Mouse (Mus musculus) liver, embryonic 16.5 days (tissue): Measurements from ENCODE around the gene Grb14. TPM values are rescaled to one million over a fixed set of nuclear protein-coding genes. Genes with fewer than 3 reads are reported as not detected.

Experiments
- ATAC-seq: fragments of 200-750 bp; cut with Nextera tagmentation; 2 replicates; pipeline ENCODE4 v1.8.0; 2017; ENCODE audit warnings: low read depth, mild to moderate bottlenecking, moderate number of reproducible peaks, moderate library complexity
- H3K27ac ChIP-seq: fragments of 300-500 bp; sonication (generic); 2 replicates; pipeline ENCODE4 v1.5.1; 2014; ENCODE audit warnings: mild to moderate bottlenecking, low read length
- H3K27me3 ChIP-seq: fragments of 300-500 bp; sonication (generic); 2 replicates; pipeline ENCODE4 v1.6.1; 2014; ENCODE audit warnings: low read depth, low read length, mixed read lengths; ENCODE audit not compliant: control insufficient read depth, insufficient read depth
- H3K36me3 ChIP-seq: fragments of 300-500 bp; sonication (generic); 2 replicates; pipeline ENCODE4 v1.6.1; 2014; ENCODE audit warnings: mild to moderate bottlenecking; ENCODE audit not compliant: control insufficient read depth, insufficient read depth
- H3K4me1 ChIP-seq: fragments of 300-500 bp; sonication (generic); 2 replicates; pipeline ENCODE4 v1.6.1; 2014; ENCODE audit warnings: low read depth, low read length, mixed read lengths; ENCODE audit not compliant: control insufficient read depth
- H3K4me2 ChIP-seq: fragments of 300-500 bp; sonication (generic); 2 replicates; pipeline ENCODE4 v1.6.1; 2014; ENCODE audit warnings: low read depth, low read length, mixed read lengths
- H3K4me3 ChIP-seq: fragments of 300-500 bp; sonication (generic); 2 replicates; pipeline ENCODE4 v1.5.1; 2014; ENCODE audit warnings: low read depth, mild to moderate bottlenecking, low read length
- H3K9ac ChIP-seq: fragments of 300-500 bp; sonication (generic); 2 replicates; pipeline ENCODE4 v1.6.1; 2014; ENCODE audit warnings: low read depth, low read length
- H3K9me3 ChIP-seq: fragments of 300-500 bp; sonication (generic); replicated peaks from 2 replicates; pipeline ENCODE4 v1.6.1; 2016; ENCODE audit warnings: low read length; ENCODE audit not compliant: control insufficient read depth
- WGBS: fragments of 180-500 bp; shearing (Covaris S2); extraction: QIAGEN DNeasy Blood & Tissue Kit; methylation state at CpG from one replicate; pipeline ENCODE4 v1.1.7; 2014; ENCODE audit not compliant: insufficient replicate concordance; 5-methylcytosine and 5-hydroxymethylcytosine counted together
- polyA plus RNA-seq: library from polyadenylated mRNA; unstranded; fragments of >200 nt; fragmentation: Nextera tagmentation; extraction: Ambion mirVana; gene quantifications from 2 replicates; pipeline ENCODE4 v1.2.1, GENCODE M21; 2015

Gene Grb14
- polyA plus RNA-seq, 1 experiment from 2014 or later, result 11.0 TPM

DNA sequence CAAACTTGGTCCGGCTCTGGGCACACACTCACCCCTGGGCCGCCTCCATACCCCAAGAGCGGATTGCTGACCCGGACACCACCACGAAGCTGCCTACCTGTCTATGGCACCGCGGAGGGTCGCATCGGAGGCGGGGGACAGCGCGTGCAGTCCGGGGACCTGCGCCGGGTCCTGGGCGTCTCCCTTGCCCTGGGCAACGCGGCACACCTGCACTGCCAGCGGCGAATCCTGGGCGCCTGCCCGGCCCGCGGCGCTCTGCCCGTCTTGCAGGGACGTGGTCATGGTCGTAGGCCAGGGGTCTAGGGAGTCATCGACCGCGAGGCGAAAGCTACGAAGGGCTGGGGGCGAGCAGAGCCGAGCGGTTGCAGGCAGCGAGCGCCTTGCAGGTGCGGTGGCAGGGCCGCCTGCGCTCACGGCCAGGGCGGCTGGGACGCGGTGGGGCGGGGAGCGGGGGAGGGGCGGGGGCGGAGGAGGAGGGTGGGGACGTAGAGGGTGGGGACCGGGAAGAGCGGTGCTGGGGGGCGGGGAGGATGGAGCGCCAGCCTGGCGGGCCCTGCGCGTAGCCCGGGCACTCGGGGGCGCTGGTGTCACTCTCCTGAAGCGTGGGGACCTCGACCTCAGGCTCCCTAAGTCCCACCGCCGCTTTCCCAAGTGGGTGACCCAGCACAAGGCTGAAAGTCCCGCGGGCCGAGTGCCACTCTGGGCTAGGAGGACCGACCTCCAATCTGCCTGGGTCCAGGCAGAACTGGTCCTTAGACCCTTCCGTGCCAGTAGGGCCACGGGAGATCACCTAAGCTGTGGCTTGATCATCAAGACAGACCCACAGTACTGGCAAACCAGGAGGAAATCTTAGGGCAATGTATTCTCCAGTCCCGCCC, 2.2 kb downstream of the Grb14 start:
- no peaks in the 10 kb centered on the region; the same call in none of the 2 replicates for H3K27me3 ChIP-seq
- ATAC-seq, result peak; percentile 87
- H3K9ac ChIP-seq, result peak overlapping the region; percentile 61
- WGBS, result 2% methylated on average over 53 of the region's 71 CpGs
- peak overlapping the region; percentile 65 for H3K4me2 ChIP-seq
- H3K9me3 ChIP-seq, result no peaks in the 10 kb centered on the region
- H3K27ac ChIP-seq, result no peak overlapping the region
- H3K36me3 ChIP-seq, result no peaks in the 10 kb centered on the region
- H3K4me1 ChIP-seq, result no peaks in the 10 kb centered on the region
- H3K4me3 ChIP-seq, result peak overlapping the region; percentile 65

GRCm38 (mm10) chr2:65021691-65022362, 3.0 kb downstream of the Grb14 start:
- Histone ChIP-seq H3K4me3 (peak overlapping the region; percentile 65), H3K9me3 (no peaks in the 10 kb centered on the region), H3K36me3 (no peaks in the 10 kb centered on the region), H3K9ac (peak overlapping the region; percentile 61), H3K27ac (no peak overlapping the region), H3K27me3 (no peaks in the 10 kb centered on the region; the same call in none of the 2 replicates), H3K4me1 (no peaks in the 10 kb centered on the region), H3K4me2 (peak overlapping the region; percentile 65)
- WGBS, result 12% methylated on average over 15 of the region's 15 CpGs
- ATAC-seq, result peak; percentile 57; the same call in 1 of the 2 replicates

- Histone ChIP-seq H3K4me2 (no peak overlapping the region), H3K27me3 (no peaks in the 10 kb centered on the region; the same call in none of the 2 replicates), H3K4me1 (no peaks in the 10 kb centered on the region), H3K4me3 (no peak overlapping the region), H3K36me3 (no peaks in the 10 kb centered on the region), H3K27ac (no peak overlapping the region), H3K9me3 (no peaks in the 10 kb centered on the region), H3K9ac (no peak overlapping the region)
- no peak for ATAC-seq
- 57% methylated on average over 2 of the region's 2 CpGs for WGBS
Measured at GRCm38 (mm10) chr2:65017375-65017774, 7.4 kb downstream of the Grb14 start.

DNA sequence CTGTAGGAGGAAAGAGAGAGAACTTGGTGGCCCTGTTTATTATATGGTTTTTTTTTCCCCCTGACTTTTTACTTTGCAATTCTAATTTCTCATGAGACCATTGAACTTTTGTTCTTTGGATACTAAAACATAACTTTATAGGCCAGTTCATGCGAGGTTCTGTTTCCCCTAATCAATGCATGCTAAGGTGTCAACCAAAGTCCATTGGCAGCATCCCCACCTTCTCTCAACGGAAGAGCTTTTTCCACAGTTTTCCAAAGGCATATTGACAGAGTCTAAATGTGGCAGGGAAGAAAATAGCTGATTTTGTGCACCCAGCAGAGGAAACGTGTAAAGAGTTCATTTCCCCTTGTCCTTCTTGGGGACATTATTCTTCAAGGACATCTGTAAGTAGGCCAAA, 10.2 kb downstream of the Grb14 start:
- H3K27ac ChIP-seq, result no peak overlapping the region

GRCm38 (mm10) chr2:65010105-65010504, 14.7 kb downstream of the Grb14 start:
- no peaks in the 10 kb centered on the region for H3K9me3 ChIP-seq
- H3K9ac ChIP-seq, result no peak overlapping the region

More for the DNA sequence above, 10.2 kb downstream of the Grb14 start:
- Histone ChIP-seq H3K27me3 (no peaks in the 10 kb centered on the region), H3K4me3 (no peak overlapping the region), H3K4me1 (no peaks in the 10 kb centered on the region), H3K9ac (no peak overlapping the region), H3K9me3 (no peaks in the 10 kb centered on the region), H3K36me3 (no peaks in the 10 kb centered on the region), H3K4me2 (no peak overlapping the region)
- WGBS, result 36% methylated on average over 3 of the region's 3 CpGs
- no peak for ATAC-seq

GRCm38 (mm10) chr2:65007396-65007795, 17.4 kb downstream of the Grb14 start:
- no peaks in the 10 kb centered on the region for H3K4me1 ChIP-seq
- no peaks in the 10 kb centered on the region for H3K36me3 ChIP-seq
- no peak overlapping the region for H3K4me3 ChIP-seq
- WGBS, result 40% methylated on average over 2 of the region's 2 CpGs
- no peak overlapping the region for H3K9ac ChIP-seq
- H3K27me3 ChIP-seq, result no peaks in the 10 kb centered on the region
- H3K4me2 ChIP-seq, result no peak overlapping the region
- ATAC-seq, result no peak
- H3K27ac ChIP-seq, result no peak overlapping the region
- no peaks in the 10 kb centered on the region for H3K9me3 ChIP-seq

More at GRCm38 (mm10) chr2:65010105-65010504, 14.7 kb downstream of the Grb14 start:
- WGBS, result 45% methylated on average over 3 of the region's 3 CpGs
- no peak overlapping the region for H3K4me2 ChIP-seq
- H3K4me1 ChIP-seq, result no peaks in the 10 kb centered on the region
- no peak overlapping the region for H3K27ac ChIP-seq
- no peak for ATAC-seq
- H3K27me3 ChIP-seq, result no peaks in the 10 kb centered on the region
- H3K4me3 ChIP-seq, result no peak overlapping the region
- no peaks in the 10 kb centered on the region for H3K36me3 ChIP-seq

GRCm38 (mm10) chr2:65005044-65005443, 19.7 kb downstream of the Grb14 start:
- Histone ChIP-seq H3K4me1 (no peaks in the 10 kb centered on the region), H3K9ac (no peak overlapping the region), H3K27me3 (no peaks in the 10 kb centered on the region), H3K9me3 (no peaks in the 10 kb centered on the region), H3K4me3 (no peak overlapping the region), H3K36me3 (no peaks in the 10 kb centered on the region), H3K4me2 (no peak overlapping the region), H3K27ac (no peak overlapping the region)
- ATAC-seq, result peak; percentile 47; the same call in 1 of the 2 replicates

DNA sequence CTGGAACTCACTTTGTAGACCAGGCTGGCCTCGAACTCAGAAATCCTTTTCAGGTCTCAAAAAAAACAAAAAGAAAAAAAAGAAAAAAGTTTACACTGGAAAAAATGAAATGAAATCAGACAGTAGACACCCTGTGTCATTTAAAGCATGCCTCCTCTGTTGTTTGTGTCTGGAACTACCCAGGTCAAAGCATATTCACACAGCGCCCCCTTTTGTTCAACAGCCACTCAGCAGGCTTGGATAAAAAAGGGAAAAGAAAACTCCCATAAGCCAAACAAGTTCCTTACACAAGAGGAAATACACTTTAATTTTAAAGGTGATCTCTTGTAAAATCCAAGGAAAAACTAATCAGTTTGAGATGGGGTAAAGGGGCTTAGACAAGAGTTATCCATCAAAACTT, 21.4 kb downstream of the Grb14 start:
- Histone ChIP-seq H3K9ac (no peak overlapping the region), H3K4me1 (no peaks in the 10 kb centered on the region), H3K27me3 (no peaks in the 10 kb centered on the region), H3K4me2 (no peak overlapping the region), H3K36me3 (no peaks in the 10 kb centered on the region), H3K4me3 (no peak overlapping the region), H3K9me3 (no peaks in the 10 kb centered on the region), H3K27ac (no peak overlapping the region)
- WGBS, result 31% methylated on average over 2 of the region's 2 CpGs
- no peak for ATAC-seq

- H3K27me3 ChIP-seq, result no peaks in the 10 kb centered on the region
- no peak overlapping the region for H3K9ac ChIP-seq
- peak; percentile 72 for ATAC-seq
- H3K9me3 ChIP-seq, result no peaks in the 10 kb centered on the region
- H3K27ac ChIP-seq, result no peak overlapping the region
- no peak overlapping the region for H3K4me3 ChIP-seq
- no peaks in the 10 kb centered on the region for H3K36me3 ChIP-seq
- H3K4me1 ChIP-seq, result no peaks in the 10 kb centered on the region
- WGBS, result 59% methylated on average over 3 of the region's 3 CpGs
- no peak overlapping the region for H3K4me2 ChIP-seq
Measured at GRCm38 (mm10) chr2:65002631-65003030, 22.2 kb downstream of the Grb14 start.
